Mouse (Mus musculus) G1E (cell line): ENCODE measurements at regions not wholly inside any gene's neighbourhood (a gene's known extent, or its start where the extent isn't known, plus 50 kb on each side); places are given as distances from the start of the nearest gene placed in this dataset.

Source experiments
- ATAC-seq: 2 replicates; pipeline ENCODE4 v1.8.0; 2016; ENCODE audit warnings: mild to moderate bottlenecking; ENCODE audit not compliant: insufficient number of reproducible peaks, poor library complexity, low FRiP score, severe bottlenecking; ENCODE audit errors: extremely low read depth
- DNase-seq: peaks from one replicate; pipeline ENCODE4 v3.0.0; 2012; ENCODE audit warnings: low spot score
- H3K27me3 ChIP-seq: 2 replicates; pipeline ENCODE4 v1.6.1; 2012; ENCODE audit warnings: mild to moderate bottlenecking, low read length, inconsistent platforms; ENCODE audit not compliant: insufficient read depth
- H3K36me3 ChIP-seq: replicated peaks from 2 replicates; pipeline ENCODE3; 2012; ENCODE audit warnings: mild to moderate bottlenecking, inconsistent platforms
- H3K4me1 ChIP-seq: 2 replicates; pipeline ENCODE4 v1.6.1; 2012; ENCODE audit warnings: low read depth, low read length, inconsistent platforms, mixed read lengths; ENCODE audit not compliant: insufficient read depth
- H3K4me3 ChIP-seq: 2 replicates; pipeline ENCODE4 v1.5.1; 2012; ENCODE audit warnings: low read depth, mild to moderate bottlenecking, inconsistent platforms, low read length, moderate library complexity, mixed read lengths
- H3K9me3 ChIP-seq: replicated peaks from 2 replicates; pipeline ENCODE4 v1.6.1; 2012; ENCODE audit warnings: inconsistent platforms
- CTCF ChIP-seq: IDR thresholded peaks from 2 replicates; pipeline ENCODE4 v1.5.1; 2012; ENCODE audit warnings: low read depth, low read length, inconsistent platforms, mixed read lengths
- GATA1 ChIP-seq: IDR thresholded peaks from 2 replicates; pipeline ENCODE4 v1.6.1; 2012; ENCODE audit warnings: borderline replicate concordance, low read length, inconsistent platforms, mixed read lengths
- GATA2 ChIP-seq: IDR thresholded peaks from 2 replicates; pipeline ENCODE4 v1.6.1; 2012; ENCODE audit warnings: low read depth, low read length, inconsistent platforms, borderline replicate concordance
- POLR2AphosphoS5 ChIP-seq: IDR thresholded peaks from 2 replicates; pipeline ENCODE4 v1.6.1; 2012; ENCODE audit warnings: low read depth, low read length, inconsistent platforms; ENCODE audit not compliant: insufficient replicate concordance
- TAL1 ChIP-seq: conservative IDR thresholded peaks from 2 replicates; pipeline ENCODE4 v1.6.1; 2012; ENCODE audit warnings: low read depth, low read length, inconsistent platforms, mixed read lengths

DNA sequence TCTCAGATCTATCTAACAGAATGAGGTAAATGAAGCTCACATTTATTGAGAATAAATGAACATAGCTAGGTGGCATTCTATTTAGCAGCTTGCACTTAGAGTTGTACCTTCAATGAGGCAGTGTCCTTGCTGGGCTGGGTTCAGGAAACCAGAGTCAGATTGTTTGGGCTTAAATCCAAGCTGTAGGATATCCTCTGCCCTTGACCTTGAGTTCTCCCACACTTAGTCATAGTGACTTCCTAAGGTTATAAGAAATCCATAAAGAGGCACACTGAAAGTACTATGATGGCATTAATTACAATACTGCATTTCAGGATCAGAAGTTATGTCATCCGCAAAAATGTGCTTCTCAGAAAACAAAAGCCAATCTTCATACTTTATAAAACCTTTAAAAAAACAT lies 286.3 kb downstream of the Gsdmc2 start:
- no peak overlapping the region for H3K4me3 ChIP-seq
- peaks cover 9% of the 10 kb centered on the region for H3K27me3 ChIP-seq
- no peaks in the 10 kb centered on the region for H3K36me3 ChIP-seq
- DNase-seq (no peak), ATAC-seq (no peak)
- H3K9me3 ChIP-seq, result no peaks in the 10 kb centered on the region
- no peaks in the 10 kb centered on the region for H3K4me1 ChIP-seq
- TF ChIP-seq TAL1, result no peak
- no peak for TF ChIP-seq GATA2
- TF ChIP-seq CTCF, result no peak
- no peak for TF ChIP-seq GATA1
- TF ChIP-seq POLR2AphosphoS5, result no peak

DNA sequence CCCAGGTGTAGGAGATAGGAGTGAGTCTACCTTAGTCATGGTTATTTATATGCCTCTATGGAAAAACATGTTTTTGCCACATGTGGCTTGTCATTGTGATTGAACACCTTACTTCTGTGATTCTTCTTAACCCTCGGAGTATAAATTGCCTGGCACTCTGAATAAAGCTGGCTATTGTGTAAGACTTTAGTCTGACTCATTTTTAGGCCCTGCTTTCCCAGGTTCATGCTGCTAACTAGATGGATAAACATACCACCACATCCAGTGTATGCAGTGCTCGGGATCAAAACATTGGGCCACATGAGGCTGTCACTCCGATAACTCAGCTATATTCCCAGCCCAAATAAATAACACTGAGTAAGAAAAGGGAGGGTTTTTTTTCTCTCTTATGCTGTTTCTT lies 287.2 kb downstream of the Gsdmc2 start:
- H3K27me3 ChIP-seq, result peaks cover 16% of the 10 kb centered on the region
- no peaks in the 10 kb centered on the region for H3K9me3 ChIP-seq
- no peaks in the 10 kb centered on the region for H3K4me1 ChIP-seq
- TF ChIP-seq POLR2AphosphoS5 (no peak), TAL1 (no peak), GATA2 (no peak), CTCF (no peak), GATA1 (no peak)
- no peaks in the 10 kb centered on the region for H3K36me3 ChIP-seq
- ATAC-seq (no peak), DNase-seq (no peak)
- H3K4me3 ChIP-seq, result no peak overlapping the region

- Histone ChIP-seq H3K4me1 (no peaks in the 10 kb centered on the region), H3K36me3 (no peaks in the 10 kb centered on the region), H3K9me3 (no peaks in the 10 kb centered on the region), H3K4me3 (no peak overlapping the region), H3K27me3 (peaks cover 19% of the 10 kb centered on the region)
- TF ChIP-seq GATA2, result no peak
- TF ChIP-seq GATA1, result no peak
- DNase-seq (no peak), ATAC-seq (no peak)
These were observed 291.4 kb downstream of the Gsdmc2 start for GRCm38 (mm10) chr15:63553597-63553996.

GRCm38 (mm10) chr15:63532337-63533055 lies 312.5 kb downstream of the Gsdmc2 start:
- Histone ChIP-seq H3K9me3 (no peaks in the 10 kb centered on the region), H3K4me3 (no peak overlapping the region), H3K4me1 (no peaks in the 10 kb centered on the region), H3K36me3 (no peaks in the 10 kb centered on the region), H3K27me3 (peaks cover 42% of the 10 kb centered on the region)
- TF ChIP-seq GATA1 (no peak), GATA2 (no peak), POLR2AphosphoS5 (no peak), TAL1 (no peak), CTCF (no peak)
- no peak for ATAC-seq
- no peak for DNase-seq

DNA sequence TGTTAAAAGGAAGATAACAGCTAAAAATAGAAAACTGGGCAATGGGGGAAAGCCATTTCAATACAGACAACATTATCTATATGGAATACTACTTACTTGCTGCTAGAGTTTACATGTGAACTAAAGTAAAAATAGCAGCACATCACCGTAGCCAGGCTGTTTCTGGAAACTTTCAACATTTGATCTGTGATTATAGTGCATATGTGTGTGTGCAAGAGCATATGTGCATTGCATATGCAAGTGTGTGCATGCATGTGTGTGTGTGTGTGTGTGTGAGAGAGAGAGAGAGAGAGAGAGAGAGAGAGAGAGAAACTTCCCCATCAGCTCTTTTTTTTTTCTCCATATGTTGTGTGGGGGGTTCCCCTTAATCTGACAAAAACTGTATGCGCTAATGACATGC lies 317.7 kb downstream of the Gsdmc2 start:
- DNase-seq, result no peak
- Histone ChIP-seq H3K4me1 (no peaks in the 10 kb centered on the region), H3K9me3 (no peaks in the 10 kb centered on the region), H3K4me3 (no peak overlapping the region), H3K27me3 (peaks cover 20% of the 10 kb centered on the region), H3K36me3 (no peaks in the 10 kb centered on the region)
- no peak for ATAC-seq
- TF ChIP-seq POLR2AphosphoS5 (no peak), GATA1 (no peak), TAL1 (no peak), CTCF (no peak), GATA2 (no peak)

- Histone ChIP-seq H3K4me1 (no peaks in the 10 kb centered on the region), H3K9me3 (no peaks in the 10 kb centered on the region), H3K27me3 (peaks cover 18% of the 10 kb centered on the region), H3K4me3 (no peak overlapping the region), H3K36me3 (no peaks in the 10 kb centered on the region)
- TF ChIP-seq POLR2AphosphoS5 (no peak), CTCF (no peak), GATA1 (no peak), TAL1 (no peak), GATA2 (no peak)
- ATAC-seq (no peak), DNase-seq (no peak)
These were observed 318.2 kb downstream of the Gsdmc2 start for GRCm38 (mm10) chr15:63526820-63527219.
